ENCODE assay signal across 10 mouse cellular contexts in the genomic region with DNA sequence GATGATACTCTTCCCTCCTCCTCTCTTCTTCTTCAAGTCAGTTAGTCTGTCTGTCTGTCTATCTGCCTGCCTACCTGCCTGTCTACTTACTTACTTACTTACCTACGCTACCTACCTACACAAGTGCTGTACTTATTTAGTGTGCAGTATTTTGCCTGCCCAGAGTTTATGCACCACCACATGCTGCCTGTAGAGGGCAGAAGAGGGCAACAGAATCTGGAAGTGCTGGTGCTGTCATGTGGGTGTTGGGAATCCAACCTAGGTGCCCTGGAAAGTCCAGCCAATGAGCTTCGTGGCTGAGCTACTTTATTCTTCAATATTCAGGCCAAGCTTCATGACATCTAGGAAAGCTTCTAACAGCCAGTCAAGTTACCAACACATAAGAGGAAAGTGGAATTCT. TPM values are rescaled to one million over a fixed set of nuclear protein-coding genes. Genes with fewer than 3 reads are reported as not detected.
DNase-seq lines count a peak whose midpoint lies in the region; ATAC-seq and TF ChIP-seq lines count a peak whose summit lies in the region.
"Had no signal": no experiment of that assay in that cellular context is flagged by ENCODE, and none has a peak within 500 bp of the region (broad histone marks: within the 10 kb centered on the region; RNA-seq: fewer than 3 reads in every experiment).

No protein-coding gene starts in this region.

- DNase-seq in cerebellum, adult 18-20 months: peak; percentile 38 to 45
- DNase-seq in midbrain, postnatal 0 days (ENCODE audit: low spot score): no peak
- DNase-seq in embryo, embryonic 9.5 days (ENCODE audit: extremely low spot score): peak; percentile 44
- DNase-seq in kidney, postnatal 10 days: peak; percentile 51
- peak; percentile 20 for DNase-seq in yolk sac, embryonic 10.5 days (ENCODE audit: low spot score)

- H3K9me3 ChIP-seq in midbrain, postnatal 0 days (ENCODE audit: low read length): no peaks in the 10 kb centered on the region
- no peaks in the 10 kb centered on the region for H3K9me3 ChIP-seq in midbrain, embryonic 13.5 days
- H3K9me3 ChIP-seq: heart, embryonic 15.5 days had no signal

- peak; percentile 79 for TF ChIP-seq CTCF in midbrain, postnatal 0 days (IDR thresholded peaks at IDR 0.05)

- no peak overlapping the region for H3K9ac ChIP-seq in midbrain, postnatal 0 days (replicated peaks; ENCODE audit: low read length, poor library complexity, severe bottlenecking)
- no peak overlapping the region for H3K9ac ChIP-seq in midbrain, embryonic 13.5 days (replicated peaks)
- H3K9ac ChIP-seq: heart, embryonic 15.5 days had no signal

- H3K36me3 ChIP-seq in midbrain, postnatal 0 days (ENCODE audit: insufficient read depth, low read length): peaks cover 22% of the 10 kb centered on the region
- H3K36me3 ChIP-seq in midbrain, embryonic 13.5 days: peaks cover 47% of the 10 kb centered on the region

- ATAC-seq in cerebellum, adult (ENCODE audit: insufficient number of reproducible peaks, low FRiP score, low TSS enrichment): no peak
- ATAC-seq in midbrain, postnatal 0 days (ENCODE audit: low FRiP score): no peak
- ATAC-seq in midbrain, embryonic 13.5 days: no peak
- ATAC-seq in megakaryocyte-erythroid progenitor cell, adult 5-6 weeks (replicated peaks; ENCODE audit: low FRiP score, low TSS enrichment, poor library complexity, severe bottlenecking): peak; percentile 38

- no peak overlapping the region for H3K27ac ChIP-seq in midbrain, postnatal 0 days (ENCODE audit: low read depth, low read length)
- no peak overlapping the region for H3K27ac ChIP-seq in midbrain, embryonic 13.5 days

- no peak overlapping the region for H3K4me3 ChIP-seq in midbrain, postnatal 0 days (ENCODE audit: low read depth, low read length)
- H3K4me3 ChIP-seq in midbrain, embryonic 13.5 days (replicated peaks): no peak overlapping the region
- H3K4me3 ChIP-seq: heart, embryonic 15.5 days had no signal

- 77% methylated on average over 2 of the region's 2 CpGs for WGBS in midbrain, postnatal 0 days
- 74% methylated on average over 2 of the region's 2 CpGs for WGBS in midbrain, embryonic 13.5 days

- no peak overlapping the region for H3K4me2 ChIP-seq in midbrain, postnatal 0 days (ENCODE audit: low read depth, low read length, poor library complexity, severe bottlenecking)
- H3K4me2 ChIP-seq in midbrain, embryonic 13.5 days (replicated peaks): no peak overlapping the region
- H3K4me2 ChIP-seq: heart, embryonic 15.5 days had no signal

- H3K4me1 ChIP-seq in midbrain, postnatal 0 days (ENCODE audit: insufficient read depth, low read length): no peaks in the 10 kb centered on the region
- no peaks in the 10 kb centered on the region for H3K4me1 ChIP-seq in midbrain, embryonic 13.5 days (replicated peaks)

- no peaks in the 10 kb centered on the region for H3K27me3 ChIP-seq in midbrain, postnatal 0 days (ENCODE audit: insufficient read depth, low read length)
- no peaks in the 10 kb centered on the region for H3K27me3 ChIP-seq in midbrain, embryonic 13.5 days
- H3K27me3 ChIP-seq: heart, embryonic 15.5 days had no signal

RNA-seq across cellular contexts. Expression of gene Hspa5, which starts 12.3 kb away (rescaled TPM):
- total RNA-seq in midbrain, postnatal 0 days (2014; rRNA removed): 194 and 214 TPM in 2 replicates
- polyA plus RNA-seq in midbrain, postnatal 0 days (2015; fragmentation: Nextera tagmentation; extraction: Ambion mirVana): 305 and 331 TPM in 2 replicates
- polyA plus RNA-seq in midbrain, embryonic 13.5 days (2015; fragmentation: Nextera tagmentation; extraction: Ambion mirVana): 464 and 489 TPM in 2 replicates
- 185 and 219 TPM in 2 replicates for total RNA-seq in megakaryocyte-erythroid progenitor cell, adult 5-6 weeks (2014; fragmentation: Nextera tagmentation)
- 866 and 884 TPM in 2 replicates for total RNA-seq in megakaryocyte-erythroid progenitor cell, adult 5-6 weeks (2017)

RNA-seq across cellular contexts. Expression of gene Rabepk, which starts 15.6 kb away (rescaled TPM):
- 14.3 and 19.2 TPM in 2 replicates for total RNA-seq in midbrain, postnatal 0 days (2014; rRNA removed)
- 23.2 and 23.7 TPM in 2 replicates for polyA plus RNA-seq in midbrain, postnatal 0 days (2015; fragmentation: Nextera tagmentation; extraction: Ambion mirVana)
- 21.8 and 22.7 TPM in 2 replicates for polyA plus RNA-seq in midbrain, embryonic 13.5 days (2015; fragmentation: Nextera tagmentation; extraction: Ambion mirVana)
- 23.3 and 30.8 TPM in 2 replicates for total RNA-seq in megakaryocyte-erythroid progenitor cell, adult 5-6 weeks (2014; fragmentation: Nextera tagmentation)
- total RNA-seq in megakaryocyte-erythroid progenitor cell, adult 5-6 weeks (2017): 46.9 and 53.8 TPM in 2 replicates

RNA-seq across cellular contexts. Expression of gene Gapvd1, which starts 29.1 kb away (rescaled TPM):
- total RNA-seq in midbrain, postnatal 0 days (2014; rRNA removed): 89.2 and 107 TPM in 2 replicates
- 74.4 and 87.9 TPM in 2 replicates for polyA plus RNA-seq in midbrain, postnatal 0 days (2015; fragmentation: Nextera tagmentation; extraction: Ambion mirVana)
- polyA plus RNA-seq in midbrain, embryonic 13.5 days (2015; fragmentation: Nextera tagmentation; extraction: Ambion mirVana): 123 and 126 TPM in 2 replicates
- total RNA-seq in megakaryocyte-erythroid progenitor cell, adult 5-6 weeks (2014; fragmentation: Nextera tagmentation): 75.3 and 87.5 TPM in 2 replicates
- 84.3 and 99.7 TPM in 2 replicates for total RNA-seq in megakaryocyte-erythroid progenitor cell, adult 5-6 weeks (2017)

RNA-seq across cellular contexts. Expression of gene Fbxw2, which starts 42.0 kb away (rescaled TPM):
- total RNA-seq in midbrain, postnatal 0 days (2014; rRNA removed): 124 and 133 TPM in 2 replicates
- 115 and 122 TPM in 2 replicates for polyA plus RNA-seq in midbrain, postnatal 0 days (2015; fragmentation: Nextera tagmentation; extraction: Ambion mirVana)
- polyA plus RNA-seq in midbrain, embryonic 13.5 days (2015; fragmentation: Nextera tagmentation; extraction: Ambion mirVana): 80.4 and 88.8 TPM in 2 replicates
- 46.3 and 61.9 TPM in 2 replicates for total RNA-seq in megakaryocyte-erythroid progenitor cell, adult 5-6 weeks (2014; fragmentation: Nextera tagmentation)
- 73.6 and 75.1 TPM in 2 replicates for total RNA-seq in megakaryocyte-erythroid progenitor cell, adult 5-6 weeks (2017)

RNA-seq across cellular contexts. Expression of gene Gm34653, which starts 48.7 kb away (rescaled TPM):
- 2.0 TPM in 1 of 2 replicates, not detected in the other for total RNA-seq in midbrain, postnatal 0 days (2014; rRNA removed)
- 0.12 TPM in 1 of 2 replicates, not detected in the other for polyA plus RNA-seq in midbrain, postnatal 0 days (2015; fragmentation: Nextera tagmentation; extraction: Ambion mirVana)
- polyA plus RNA-seq in midbrain, embryonic 13.5 days (2015; fragmentation: Nextera tagmentation; extraction: Ambion mirVana): 0.19 TPM in 1 of 2 replicates, not detected in the other
- 0.37 and 1.9 TPM in 2 replicates for total RNA-seq in megakaryocyte-erythroid progenitor cell, adult 5-6 weeks (2014; fragmentation: Nextera tagmentation)
- not detected in 2 replicates for total RNA-seq in megakaryocyte-erythroid progenitor cell, adult 5-6 weeks (2017)
- polyA plus RNA-seq: heart, embryonic 15.5 days; neural tube, embryonic 14.5 days had no signal
